Mouse (Mus musculus) brain, embryonic 14.5 days (tissue): ENCODE data around the gene Ccdc87.

ENCODE experiments used
- CTCF ChIP-seq: fragments of 200-500 bp; IDR thresholded peaks from 2 replicates; pipeline ENCODE4 v1.5.1; 2012; ENCODE audit warnings: inconsistent platforms, mild to moderate bottlenecking, moderate library complexity, borderline replicate concordance; ENCODE audit not compliant: insufficient read depth, insufficient read length; ENCODE audit errors: extremely low read depth
- POLR2A ChIP-seq: fragments of 200-500 bp; IDR thresholded peaks from 2 replicates; pipeline ENCODE4 v1.6.1; 2012; ENCODE audit warnings: mild to moderate bottlenecking, inconsistent platforms, borderline replicate concordance; ENCODE audit not compliant: poor library complexity, insufficient read depth, insufficient read length, severe bottlenecking; ENCODE audit errors: extremely low read depth

DNA sequence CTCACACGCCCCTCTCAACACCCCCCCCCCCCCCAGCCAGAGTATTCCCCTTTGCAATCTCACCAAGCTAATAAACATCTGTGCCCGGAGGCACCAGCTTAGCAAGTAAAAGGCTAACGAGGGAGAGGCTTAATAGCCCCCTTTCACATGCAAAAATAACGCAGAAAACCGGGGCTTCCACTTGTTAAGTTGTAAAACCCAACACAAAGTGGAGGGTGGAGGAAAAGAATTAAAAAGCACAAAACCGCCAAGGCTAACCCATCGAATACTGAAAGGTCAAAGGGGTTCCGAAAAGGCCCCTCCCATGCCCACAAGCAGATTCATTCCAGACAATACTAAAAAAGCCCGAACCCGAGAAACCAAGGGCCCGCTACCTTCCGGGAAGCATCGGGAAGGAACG, 28.9 kb upstream of the Ccdc87 start:
- TF ChIP-seq CTCF (no peak), POLR2A (no peak)
